Mouse (Mus musculus): Measurements from ENCODE around the gene Abcb4. TPM values are rescaled to one million over a fixed set of nuclear protein-coding genes. Genes with fewer than 3 reads are reported as not detected.
"Not testable (repeated sequence)": the region's sequence is repeated elsewhere in the genome, so short reads cannot be mapped to it uniquely, and the experiment has no call there.

Abcb4 gene
- polyA plus RNA-seq, 1 experiment from 2014 or later = 32.6 TPM

DNA sequence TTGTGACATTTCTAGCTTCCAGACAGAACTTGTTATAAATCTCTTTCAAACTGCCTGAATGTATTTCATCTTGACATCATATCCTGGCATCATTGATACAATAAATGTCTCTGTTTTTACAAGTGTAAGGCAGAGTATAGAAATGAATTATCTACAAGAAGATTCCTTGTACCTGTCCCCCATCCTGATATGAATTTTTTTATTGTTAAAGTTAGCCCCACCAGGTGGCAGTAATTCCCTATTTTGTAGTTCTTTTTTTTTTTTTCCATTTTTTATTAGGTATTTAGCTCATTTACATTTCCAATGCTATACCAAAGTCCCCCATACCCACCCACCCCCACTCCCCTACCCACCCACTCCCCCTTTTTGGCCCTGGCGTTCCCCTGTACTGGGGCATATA lies 47.7 kb downstream of the Abcb4 start:
- ATAC-seq (replicated peaks; ENCODE audit: low FRiP score); H3K4me3 ChIP-seq (ENCODE audit: low read depth, low read length); H3K27ac ChIP-seq (ENCODE audit: low read depth, low read length); H3K4me1 ChIP-seq (replicated peaks; ENCODE audit: control insufficient read depth, insufficient read depth, low read length); H3K4me2 ChIP-seq; H3K27me3 ChIP-seq (replicated peaks; ENCODE audit: control insufficient read depth, insufficient read depth, low read length); DNase-seq (ENCODE audit: low spot score); H3K9ac ChIP-seq (ENCODE audit: low read depth, low read length); H3K36me3 ChIP-seq (ENCODE audit: control insufficient read depth, insufficient read depth, low read length); H3K9me3 ChIP-seq (ENCODE audit: control insufficient read depth, low read length): not testable (repeated sequence)
- WGBS = no CpG with 5 or more reads among the region's 1 CpGs

DNA sequence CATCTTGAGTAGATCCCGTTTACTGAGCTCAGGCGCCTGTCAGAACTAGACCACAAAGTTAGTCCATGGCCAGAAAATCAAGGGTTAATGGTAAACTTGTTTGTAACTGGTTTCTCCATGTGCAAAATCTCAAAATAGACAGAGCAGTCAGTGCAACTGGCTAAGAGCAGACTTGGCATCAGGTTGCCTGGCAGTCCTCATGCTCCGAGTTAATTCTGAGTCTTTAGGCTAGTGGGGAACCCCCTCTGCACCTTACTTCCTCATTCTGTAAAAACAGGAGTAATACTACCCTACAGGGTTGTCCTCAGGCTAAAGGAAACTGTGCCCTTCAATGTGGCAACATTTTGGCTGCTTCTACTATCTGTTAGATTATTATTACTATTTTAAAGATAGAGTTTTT lies 50.3 kb downstream of the Abcb4 start:
- DNase-seq (ENCODE audit: low spot score) (no peak), ATAC-seq (replicated peaks; ENCODE audit: low FRiP score) (no peak)
- Histone ChIP-seq H3K4me3 (ENCODE audit: low read depth, low read length) (no peak overlapping the region), H3K4me2 (no peak overlapping the region), H3K36me3 (ENCODE audit: control insufficient read depth, insufficient read depth, low read length) (no peaks in the 10 kb centered on the region), H3K27ac (ENCODE audit: low read depth, low read length) (no peak overlapping the region), H3K9me3 (ENCODE audit: control insufficient read depth, low read length) (no peaks in the 10 kb centered on the region), H3K4me1 (replicated peaks; ENCODE audit: control insufficient read depth, insufficient read depth, low read length) (no peaks in the 10 kb centered on the region), H3K9ac (ENCODE audit: low read depth, low read length) (no peak overlapping the region), H3K27me3 (replicated peaks; ENCODE audit: control insufficient read depth, insufficient read depth, low read length) (no peaks in the 10 kb centered on the region)
- 72% methylated on average over 3 of the region's 3 CpGs for whole genome bisulfite sequencing

DNA sequence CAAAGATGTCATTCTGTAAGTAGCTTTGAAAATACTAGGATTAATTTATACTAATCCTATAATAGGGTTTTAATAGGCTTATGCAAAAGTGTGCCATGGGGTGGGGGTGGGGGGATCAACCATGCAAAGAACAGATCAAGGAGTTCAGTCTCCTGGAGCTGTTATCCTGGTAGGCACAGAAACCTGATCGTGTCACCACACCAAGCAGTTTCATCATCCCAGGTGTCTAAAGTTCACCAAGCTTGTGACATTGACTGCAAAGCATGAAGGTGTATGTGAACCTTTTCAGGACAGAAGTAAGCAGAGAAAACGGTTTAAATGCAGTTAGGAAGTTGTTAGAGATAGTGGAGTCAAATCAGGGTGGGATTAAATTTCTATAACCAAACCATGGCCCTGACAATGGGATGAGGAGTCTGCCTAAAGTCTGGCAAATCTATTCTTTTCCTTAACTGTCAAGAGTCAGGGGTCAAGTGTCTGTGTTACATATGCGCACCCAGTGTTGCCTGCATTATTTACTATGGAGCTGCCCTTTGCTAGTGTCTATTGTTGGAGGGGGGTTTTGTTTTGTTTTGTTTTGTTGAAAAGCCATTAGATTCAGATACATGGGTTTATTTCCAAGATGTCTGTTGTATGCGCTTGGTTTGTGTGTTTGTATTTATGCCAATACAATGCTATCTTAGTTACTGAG lies 54.0 kb downstream of the Abcb4 start:
- H3K27me3 ChIP-seq (replicated peaks; ENCODE audit: control insufficient read depth, insufficient read depth, low read length) = no peaks in the 10 kb centered on the region
- H3K27ac ChIP-seq (ENCODE audit: low read depth, low read length) = no peak overlapping the region
- no peaks in the 10 kb centered on the region for H3K36me3 ChIP-seq (ENCODE audit: control insufficient read depth, insufficient read depth, low read length)
- H3K4me2 ChIP-seq = no peak overlapping the region
- WGBS = 73% methylated on average over 4 of the region's 4 CpGs
- no peak overlapping the region for H3K4me3 ChIP-seq (ENCODE audit: low read depth, low read length)
- no peaks in the 10 kb centered on the region for H3K9me3 ChIP-seq (ENCODE audit: control insufficient read depth, low read length)
- no peaks in the 10 kb centered on the region for H3K4me1 ChIP-seq (replicated peaks; ENCODE audit: control insufficient read depth, insufficient read depth, low read length)
- H3K9ac ChIP-seq (ENCODE audit: low read depth, low read length) = no peak overlapping the region
- no peak for DNase-seq (ENCODE audit: low spot score)
- ATAC-seq (replicated peaks; ENCODE audit: low FRiP score) = peak; percentile 45; the same call in 1 of the 2 replicates

DNA sequence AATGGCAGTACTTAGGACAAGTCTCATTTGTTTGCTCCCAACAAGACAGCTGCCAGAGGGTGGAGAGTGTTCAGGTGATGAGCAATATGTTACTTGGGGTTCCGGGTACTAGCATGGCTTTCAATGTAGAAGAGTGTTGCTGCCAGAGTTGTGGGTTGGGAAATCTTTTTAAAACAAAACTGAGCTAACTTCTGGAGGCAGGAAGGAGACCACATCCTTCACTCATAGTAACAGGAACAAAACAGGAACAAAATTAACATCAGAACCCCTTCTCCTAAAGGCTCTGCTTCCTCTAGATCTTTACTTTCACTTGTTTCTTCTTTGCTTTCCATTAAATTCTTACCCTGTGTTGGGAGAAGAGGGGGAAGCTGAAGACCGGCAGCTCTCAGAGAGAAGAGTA lies 60.1 kb downstream of the Abcb4 start:
- no peak overlapping the region for H3K27ac ChIP-seq (ENCODE audit: low read depth, low read length)
- no peak overlapping the region for H3K4me2 ChIP-seq
- H3K9ac ChIP-seq (ENCODE audit: low read depth, low read length) = no peak overlapping the region
- H3K4me1 ChIP-seq (replicated peaks; ENCODE audit: control insufficient read depth, insufficient read depth, low read length) = no peaks in the 10 kb centered on the region
- DNase-seq (ENCODE audit: low spot score) = no peak
- WGBS = 85% methylated on average over 2 of the region's 2 CpGs
- no peak for ATAC-seq (replicated peaks; ENCODE audit: low FRiP score)
- 0 out of 2 replicates have a peak, but pooled peaks cover 2% of the 10 kb centered on the region for H3K36me3 ChIP-seq (ENCODE audit: control insufficient read depth, insufficient read depth, low read length)
- no peak overlapping the region for H3K4me3 ChIP-seq (ENCODE audit: low read depth, low read length)
- H3K27me3 ChIP-seq (replicated peaks; ENCODE audit: control insufficient read depth, insufficient read depth, low read length) = no peaks in the 10 kb centered on the region
- H3K9me3 ChIP-seq (ENCODE audit: control insufficient read depth, low read length) = no peaks in the 10 kb centered on the region

DNA sequence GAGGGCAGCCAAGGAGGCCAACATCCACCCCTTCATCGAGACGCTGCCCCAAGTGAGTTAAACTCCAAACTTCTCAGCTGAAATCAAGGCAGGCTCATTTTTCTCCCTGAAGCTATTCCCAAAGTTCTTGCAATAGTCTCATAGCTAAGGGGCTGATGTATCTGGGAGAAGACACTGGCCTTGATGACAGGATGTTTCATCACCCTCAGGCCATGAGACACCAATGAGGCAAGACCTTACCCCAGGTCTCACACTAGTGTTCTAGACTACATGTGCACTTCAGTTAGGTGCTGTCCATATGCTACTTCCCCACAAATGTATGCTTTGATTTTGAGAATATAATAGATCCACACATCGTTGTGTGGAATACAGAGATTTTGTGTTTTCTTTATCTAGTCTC lies 62.0 kb downstream of the Abcb4 start:
- ATAC-seq (replicated peaks; ENCODE audit: low FRiP score) = no peak
- H3K4me2 ChIP-seq = no peak overlapping the region
- no peaks in the 10 kb centered on the region for H3K9me3 ChIP-seq (ENCODE audit: control insufficient read depth, low read length)
- no peak for DNase-seq (ENCODE audit: low spot score)
- no peak overlapping the region for H3K9ac ChIP-seq (ENCODE audit: low read depth, low read length)
- H3K27ac ChIP-seq (ENCODE audit: low read depth, low read length) = no peak overlapping the region
- no peaks in the 10 kb centered on the region for H3K27me3 ChIP-seq (replicated peaks; ENCODE audit: control insufficient read depth, insufficient read depth, low read length)
- no peaks in the 10 kb centered on the region for H3K4me1 ChIP-seq (replicated peaks; ENCODE audit: control insufficient read depth, insufficient read depth, low read length)
- 89% methylated on average over 3 of the region's 3 CpGs for WGBS
- H3K4me3 ChIP-seq (ENCODE audit: low read depth, low read length) = no peak overlapping the region
- H3K36me3 ChIP-seq (ENCODE audit: control insufficient read depth, insufficient read depth, low read length) = peaks cover 6% of the 10 kb centered on the region; the same call in 1 of the 2 replicates

DNA sequence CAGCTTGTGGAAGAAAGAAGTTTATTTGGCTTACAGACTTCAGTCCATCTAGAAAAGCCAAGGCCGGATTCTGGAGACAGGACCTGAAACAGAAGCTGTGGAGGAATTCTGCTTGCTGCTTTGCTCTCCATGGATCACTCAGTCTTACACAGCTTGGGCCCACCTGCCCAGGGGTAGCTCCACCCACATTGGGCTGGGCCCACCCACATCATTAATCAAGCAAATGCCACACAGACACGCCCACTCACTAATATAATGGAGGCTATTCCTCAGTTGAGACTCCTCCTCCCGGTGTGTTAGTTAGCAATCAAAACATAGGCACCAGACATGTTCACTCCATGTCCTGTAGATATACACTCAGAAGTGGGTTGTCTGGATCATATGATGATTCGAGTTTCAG lies 67.0 kb downstream of the Abcb4 start:
- H3K4me1 ChIP-seq (replicated peaks; ENCODE audit: control insufficient read depth, insufficient read depth, low read length) = no peaks in the 10 kb centered on the region
- H3K27ac ChIP-seq (ENCODE audit: low read depth, low read length) = no peak overlapping the region
- WGBS = 85% methylated on average over 4 of the region's 4 CpGs
- H3K9me3 ChIP-seq (ENCODE audit: control insufficient read depth, low read length) = no peaks in the 10 kb centered on the region
- ATAC-seq (replicated peaks; ENCODE audit: low FRiP score) = peak; percentile 76
- no peaks in the 10 kb centered on the region for H3K27me3 ChIP-seq (replicated peaks; ENCODE audit: control insufficient read depth, insufficient read depth, low read length)
- no peak overlapping the region for H3K4me2 ChIP-seq
- no peak overlapping the region for H3K4me3 ChIP-seq (ENCODE audit: low read depth, low read length)
- no peak for DNase-seq (ENCODE audit: low spot score)
- H3K9ac ChIP-seq (ENCODE audit: low read depth, low read length) = no peak overlapping the region
- peaks cover 11% of the 10 kb centered on the region for H3K36me3 ChIP-seq (ENCODE audit: control insufficient read depth, insufficient read depth, low read length)

DNA sequence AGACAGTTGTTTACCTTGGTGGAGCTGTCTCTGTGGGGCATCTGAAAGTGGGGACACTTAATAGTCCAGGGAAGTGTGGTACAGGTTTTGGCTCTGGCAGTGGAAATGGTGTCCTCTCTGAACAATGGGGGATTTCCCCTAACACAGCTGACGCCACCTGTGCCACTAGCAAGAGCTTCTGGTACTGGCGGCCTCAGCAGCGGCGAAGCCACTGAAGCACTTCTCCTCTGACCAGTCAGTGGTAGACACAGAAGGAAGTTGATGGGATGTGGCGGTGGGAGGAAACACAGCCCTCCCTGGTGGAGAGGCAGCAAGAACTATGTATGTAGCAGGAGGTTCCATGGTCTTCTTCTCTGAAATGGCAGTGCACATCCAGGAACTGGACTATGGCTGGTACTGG lies 71.0 kb downstream of the Abcb4 start:
- no peak for ATAC-seq (replicated peaks; ENCODE audit: low FRiP score)
- WGBS = 93% methylated on average over 5 of the region's 5 CpGs
- peaks cover 13% of the 10 kb centered on the region for H3K36me3 ChIP-seq (ENCODE audit: control insufficient read depth, insufficient read depth, low read length)
- no peak overlapping the region for H3K9ac ChIP-seq (ENCODE audit: low read depth, low read length)
- H3K9me3 ChIP-seq (ENCODE audit: control insufficient read depth, low read length) = no peaks in the 10 kb centered on the region
- no peak overlapping the region for H3K4me3 ChIP-seq (ENCODE audit: low read depth, low read length)
- H3K4me1 ChIP-seq (replicated peaks; ENCODE audit: control insufficient read depth, insufficient read depth, low read length) = no peaks in the 10 kb centered on the region
- no peak overlapping the region for H3K4me2 ChIP-seq
- H3K27ac ChIP-seq (ENCODE audit: low read depth, low read length) = no peak overlapping the region
- no peaks in the 10 kb centered on the region for H3K27me3 ChIP-seq (replicated peaks; ENCODE audit: control insufficient read depth, insufficient read depth, low read length)
- DNase-seq (ENCODE audit: low spot score) = no peak

DNA sequence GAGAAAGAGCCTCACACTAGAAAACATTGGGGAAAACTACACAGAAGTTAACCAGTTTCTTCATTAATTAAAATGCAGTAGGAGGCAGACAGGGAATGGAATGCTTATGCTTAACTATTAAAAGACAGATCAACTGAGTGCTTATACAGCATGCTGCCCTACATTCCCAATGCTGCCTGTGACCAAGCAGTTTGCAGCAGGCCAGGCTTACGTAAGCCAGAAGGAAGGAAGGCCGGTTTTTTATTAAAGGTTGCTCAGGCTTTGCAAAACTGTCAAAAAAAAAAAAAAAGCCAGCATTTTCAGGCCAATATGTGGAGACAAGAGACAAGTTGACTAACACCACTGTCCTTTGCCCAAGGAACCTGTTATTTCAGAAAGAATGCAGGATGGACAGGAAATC lies 77.2 kb downstream of the Abcb4 start:
- DNase-seq (ENCODE audit: low spot score) = no peak
- Histone ChIP-seq H3K4me2 (no peak overlapping the region), H3K9me3 (ENCODE audit: control insufficient read depth, low read length) (no peaks in the 10 kb centered on the region), H3K4me1 (replicated peaks; ENCODE audit: control insufficient read depth, insufficient read depth, low read length) (no peaks in the 10 kb centered on the region), H3K27ac (ENCODE audit: low read depth, low read length) (no peak overlapping the region), H3K27me3 (replicated peaks; ENCODE audit: control insufficient read depth, insufficient read depth, low read length) (no peaks in the 10 kb centered on the region), H3K36me3 (ENCODE audit: control insufficient read depth, insufficient read depth, low read length) (peaks cover 23% of the 10 kb centered on the region), H3K4me3 (ENCODE audit: low read depth, low read length) (no peak overlapping the region), H3K9ac (ENCODE audit: low read depth, low read length) (no peak overlapping the region)
- ATAC-seq (replicated peaks; ENCODE audit: low FRiP score) = no peak
- WGBS = 95% methylated on average over 2 of the region's 2 CpGs

DNA sequence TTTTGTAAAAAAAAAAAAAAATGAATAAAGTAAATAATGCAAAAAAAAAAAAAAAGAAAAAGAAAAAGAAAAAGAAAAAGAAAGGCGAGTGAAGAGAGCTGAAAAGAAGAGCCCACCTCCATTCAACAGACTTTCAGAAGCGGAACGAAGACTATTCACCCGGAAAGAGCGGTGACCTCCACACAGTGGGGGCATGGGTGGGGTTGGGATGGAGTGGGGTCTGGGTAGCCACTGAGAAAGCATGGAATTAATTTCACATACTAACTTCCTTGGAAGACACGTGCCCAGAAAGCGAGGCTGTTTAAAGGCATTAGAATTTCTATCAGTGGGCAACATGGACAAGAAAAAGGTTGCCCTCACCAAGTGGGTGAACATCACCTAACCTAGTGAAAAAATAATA lies 78.8 kb downstream of the Abcb4 start:
- Histone ChIP-seq H3K9me3 (ENCODE audit: control insufficient read depth, low read length) (no peaks in the 10 kb centered on the region), H3K27ac (ENCODE audit: low read depth, low read length) (no peak overlapping the region), H3K4me1 (replicated peaks; ENCODE audit: control insufficient read depth, insufficient read depth, low read length) (no peaks in the 10 kb centered on the region), H3K4me3 (ENCODE audit: low read depth, low read length) (no peak overlapping the region), H3K9ac (ENCODE audit: low read depth, low read length) (no peak overlapping the region), H3K4me2 (no peak overlapping the region), H3K36me3 (ENCODE audit: control insufficient read depth, insufficient read depth, low read length) (peaks cover 22% of the 10 kb centered on the region), H3K27me3 (replicated peaks; ENCODE audit: control insufficient read depth, insufficient read depth, low read length) (no peaks in the 10 kb centered on the region)
- 94% methylated on average over 7 of the region's 7 CpGs for whole genome bisulfite sequencing
- ATAC-seq (replicated peaks; ENCODE audit: low FRiP score) (no peak), DNase-seq (ENCODE audit: low spot score) (no peak)

All from liver, embryonic 11.5 days (tissue).